Mouse (Mus musculus) hindbrain, embryonic 13.5 days (tissue): ENCODE data around the gene Tarbp2. TPM values are rescaled to one million over a fixed set of nuclear protein-coding genes. Genes with fewer than 3 reads are reported as not detected.
A peak's percentile ranks its signal among the peaks of the same experiment; 100 is the strongest.

Experiments
- ATAC-seq: fragments of 200-750 bp; cut with Nextera tagmentation; 2 replicates; pipeline ENCODE4 v1.8.0; 2017; ENCODE audit warnings: moderate TSS enrichment; ENCODE audit not compliant: low FRiP score
- H3K27ac ChIP-seq: fragments of 300-500 bp; sonication (generic); 2 replicates; pipeline ENCODE4 v1.5.1; 2015; ENCODE audit warnings: inconsistent platforms, mild to moderate bottlenecking, moderate library complexity
- H3K27me3 ChIP-seq: fragments of 300-500 bp; sonication (generic); 2 replicates; pipeline ENCODE4 v1.6.1; 2015; ENCODE audit warnings: mild to moderate bottlenecking, inconsistent platforms
- H3K36me3 ChIP-seq: fragments of 300-500 bp; sonication (generic); 2 replicates; pipeline ENCODE4 v1.6.1; 2015; ENCODE audit warnings: mild to moderate bottlenecking, inconsistent platforms
- H3K4me1 ChIP-seq: fragments of 300-500 bp; sonication (generic); replicated peaks from 2 replicates; pipeline ENCODE4 v1.6.1; 2015; ENCODE audit warnings: inconsistent platforms
- H3K4me2 ChIP-seq: fragments of 300-500 bp; sonication (generic); 2 replicates; pipeline ENCODE4 v1.6.1; 2015; ENCODE audit warnings: inconsistent platforms, mild to moderate bottlenecking, moderate library complexity
- H3K4me3 ChIP-seq: fragments of 300-500 bp; sonication (generic); 2 replicates; pipeline ENCODE4 v1.5.1; 2015; ENCODE audit warnings: mild to moderate bottlenecking, inconsistent platforms
- H3K9ac ChIP-seq: fragments of 300-500 bp; sonication (generic); 2 replicates; pipeline ENCODE4 v1.6.1; 2015; ENCODE audit warnings: mild to moderate bottlenecking, inconsistent platforms
- H3K9me3 ChIP-seq: fragments of 300-500 bp; sonication (generic); 2 replicates; pipeline ENCODE4 v1.6.1; 2016; ENCODE audit warnings: inconsistent platforms
- WGBS: fragments of 180-500 bp; shearing (Covaris S2); methylation state at CpG from one replicate; pipeline ENCODE4 v1.1.7; 2015; 5-methylcytosine and 5-hydroxymethylcytosine counted together
- polyA plus RNA-seq: library from polyadenylated mRNA; unstranded; fragments of >200 nt; fragmentation: Nextera tagmentation; extraction: Ambion mirVana; gene quantifications from 2 replicates; pipeline ENCODE4 v1.2.1, GENCODE M21; 2015

Tarbp2 gene
- polyA plus RNA-seq, 1 experiment from 2014 or later = 94.6 TPM

DNA sequence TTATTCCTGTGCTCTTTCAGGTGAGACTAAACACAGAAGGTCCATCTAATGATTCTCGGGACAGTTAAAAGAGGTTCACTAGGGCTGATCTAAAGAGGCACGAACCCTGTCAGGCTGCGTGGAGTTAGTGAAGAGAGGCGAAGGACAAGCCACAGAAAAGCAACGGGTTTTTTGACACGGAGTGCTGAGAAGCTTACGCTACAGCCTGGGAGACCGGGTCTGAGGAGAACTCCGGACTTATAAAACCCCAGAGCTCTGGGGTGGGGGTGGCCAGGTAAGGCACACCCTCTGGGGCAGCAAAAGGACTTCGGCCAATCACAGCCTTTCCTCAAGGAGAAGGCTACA is 389 bp upstream of the Tarbp2 start:
- Histone ChIP-seq H3K27ac (peak overlapping the region; percentile 99), H3K4me3 (peak overlapping the region; percentile 71), H3K27me3 (no peaks in the 10 kb centered on the region), H3K36me3 (peaks cover 19% of the 10 kb centered on the region), H3K4me2 (peak overlapping the region; percentile 75), H3K4me1 (peaks cover 54% of the 10 kb centered on the region), H3K9ac (peak overlapping the region; percentile 89), H3K9me3 (no peaks in the 10 kb centered on the region)
- WGBS = 0% methylated on average over 10 of the region's 10 CpGs
- no peak for ATAC-seq

DNA sequence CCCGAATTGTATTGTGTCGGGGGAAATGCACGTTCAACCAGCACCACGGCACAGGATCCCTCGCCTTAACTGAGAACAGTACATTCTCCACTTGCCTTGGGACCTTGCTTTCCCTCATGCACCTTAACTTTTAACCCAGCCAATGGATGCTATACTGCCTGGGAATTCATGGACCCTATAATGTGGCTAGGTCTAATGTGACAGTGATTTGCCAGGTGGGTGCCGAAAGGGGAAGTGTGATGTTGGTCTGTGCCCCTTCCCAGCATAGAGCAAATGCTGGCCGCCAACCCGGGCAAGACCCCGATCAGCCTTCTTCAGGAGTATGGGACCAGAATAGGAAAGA is 838 bp downstream of the Tarbp2 start:
- Histone ChIP-seq H3K9me3 (no peaks in the 10 kb centered on the region), H3K9ac (peak overlapping the region; percentile 86), H3K36me3 (peaks cover 27% of the 10 kb centered on the region), H3K4me1 (peaks cover 44% of the 10 kb centered on the region), H3K4me3 (peak overlapping the region; percentile 71), H3K4me2 (peak overlapping the region; percentile 75), H3K27me3 (no peaks in the 10 kb centered on the region), H3K27ac (peak overlapping the region; percentile 99)
- peak; percentile 0; the same call in 1 of the 2 replicates for ATAC-seq
- WGBS = 19% methylated on average over 9 of the region's 9 CpGs

DNA sequence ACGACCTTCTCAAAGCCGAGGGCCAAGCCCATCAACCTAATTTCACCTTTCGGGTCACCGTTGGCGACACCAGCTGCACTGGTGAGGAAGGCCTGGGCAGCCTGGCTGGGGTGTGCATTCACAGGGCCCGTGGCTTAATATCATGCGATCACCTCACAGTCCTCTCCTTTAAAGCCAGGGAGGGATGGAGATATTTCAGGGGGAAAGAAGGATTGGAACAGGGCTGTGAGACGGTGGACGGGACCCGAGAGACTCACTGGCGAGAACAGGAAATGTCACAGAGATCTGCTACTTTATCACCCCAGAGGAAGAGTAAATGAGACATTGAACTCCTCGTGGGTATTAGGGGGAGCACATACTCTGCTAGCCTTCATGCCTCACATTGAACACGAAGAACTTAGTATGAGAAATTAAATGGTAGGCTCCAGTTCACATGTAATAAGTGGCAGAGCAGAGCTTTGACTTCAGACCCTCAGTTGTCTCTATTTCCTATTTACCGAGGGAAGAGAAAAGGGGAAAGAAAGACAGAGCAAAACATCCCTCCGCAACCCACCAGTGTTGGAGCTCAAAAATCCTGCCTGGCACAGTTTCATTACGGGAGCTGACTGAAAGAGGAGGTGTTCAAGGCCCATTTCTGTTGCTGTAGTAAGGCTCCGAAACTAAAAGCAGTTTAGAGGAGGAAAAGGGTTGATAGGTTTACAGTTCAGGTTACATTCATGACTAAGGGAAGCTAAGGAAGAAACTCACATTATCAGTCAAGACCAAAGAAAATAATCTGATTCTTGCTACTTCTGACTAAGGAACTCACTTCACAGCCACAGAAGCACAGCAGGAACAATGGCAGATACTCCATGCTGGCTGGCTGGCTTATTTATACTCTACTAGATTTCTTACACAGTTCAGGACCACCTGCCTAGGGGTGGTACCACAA is 1.5 kb downstream of the Tarbp2 start:
- H3K4me3 ChIP-seq = peak overlapping the region; percentile 71
- WGBS = 67% methylated on average over 17 of the region's 17 CpGs
- no peaks in the 10 kb centered on the region for H3K27me3 ChIP-seq
- peak overlapping the region; percentile 86 for H3K9ac ChIP-seq
- no peaks in the 10 kb centered on the region for H3K9me3 ChIP-seq
- peak overlapping the region; percentile 99 for H3K27ac ChIP-seq
- peak overlapping the region; percentile 75 for H3K4me2 ChIP-seq
- peaks cover 43% of the 10 kb centered on the region for H3K4me1 ChIP-seq
- ATAC-seq = no peak
- H3K36me3 ChIP-seq = peaks cover 34% of the 10 kb centered on the region

DNA sequence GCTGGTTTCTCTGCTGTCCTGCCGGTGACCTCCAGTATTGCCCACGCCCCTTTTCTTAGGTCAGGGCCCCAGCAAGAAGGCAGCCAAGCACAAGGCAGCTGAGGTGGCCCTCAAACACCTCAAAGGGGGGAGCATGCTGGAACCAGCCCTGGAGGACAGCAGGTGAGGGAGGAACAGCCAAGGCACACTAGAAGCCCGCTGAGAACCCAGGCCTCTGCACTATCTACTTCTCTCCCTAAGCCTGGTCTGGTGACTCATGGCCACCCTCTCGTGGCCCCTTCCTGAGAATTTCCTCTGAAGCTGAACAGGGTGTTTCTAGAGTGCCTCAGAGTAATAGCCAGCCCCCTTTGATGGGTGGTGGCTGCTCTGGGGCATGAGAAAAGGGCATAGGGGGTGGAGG is 2.4 kb downstream of the Tarbp2 start:
- Histone ChIP-seq H3K27ac (no peak overlapping the region), H3K4me2 (0 out of 2 replicates have a peak overlapping the region, but pooled peaks have one; percentile 75), H3K27me3 (no peaks in the 10 kb centered on the region), H3K36me3 (peaks cover 36% of the 10 kb centered on the region), H3K9ac (0 out of 2 replicates have a peak overlapping the region, but pooled peaks have one; percentile 86), H3K9me3 (no peaks in the 10 kb centered on the region), H3K4me1 (peaks cover 39% of the 10 kb centered on the region), H3K4me3 (no peak overlapping the region)
- WGBS = 87% methylated on average over 4 of the region's 4 CpGs
- no peak for ATAC-seq

DNA sequence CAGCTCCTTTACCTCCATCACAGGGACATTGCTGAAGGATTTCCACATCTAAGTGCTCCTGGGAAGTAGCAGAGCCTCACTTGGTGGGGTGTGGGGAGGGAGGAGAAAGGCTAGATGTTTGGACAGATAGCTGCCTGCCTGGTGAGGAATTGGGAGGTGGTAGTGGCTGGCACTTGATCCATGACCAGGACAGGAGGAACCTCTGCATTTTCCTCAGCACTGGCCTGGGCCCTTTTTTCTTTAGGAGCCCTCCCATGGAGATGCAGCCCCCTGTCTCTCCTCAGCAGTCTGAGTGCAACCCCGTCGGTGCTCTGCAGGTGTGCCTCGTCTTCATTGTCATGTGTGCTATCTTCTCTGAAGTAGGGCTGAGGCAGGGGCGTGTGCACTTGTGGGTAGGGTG is 3.5 kb downstream of the Tarbp2 start:
- WGBS = 84% methylated on average over 4 of the region's 4 CpGs
- H3K4me1 ChIP-seq = peaks cover 30% of the 10 kb centered on the region
- H3K9me3 ChIP-seq = no peaks in the 10 kb centered on the region
- no peak overlapping the region for H3K9ac ChIP-seq
- H3K4me3 ChIP-seq = no peak overlapping the region
- H3K27ac ChIP-seq = no peak overlapping the region
- H3K4me2 ChIP-seq = no peak overlapping the region
- peaks cover 36% of the 10 kb centered on the region for H3K36me3 ChIP-seq
- no peak for ATAC-seq
- no peaks in the 10 kb centered on the region for H3K27me3 ChIP-seq

DNA sequence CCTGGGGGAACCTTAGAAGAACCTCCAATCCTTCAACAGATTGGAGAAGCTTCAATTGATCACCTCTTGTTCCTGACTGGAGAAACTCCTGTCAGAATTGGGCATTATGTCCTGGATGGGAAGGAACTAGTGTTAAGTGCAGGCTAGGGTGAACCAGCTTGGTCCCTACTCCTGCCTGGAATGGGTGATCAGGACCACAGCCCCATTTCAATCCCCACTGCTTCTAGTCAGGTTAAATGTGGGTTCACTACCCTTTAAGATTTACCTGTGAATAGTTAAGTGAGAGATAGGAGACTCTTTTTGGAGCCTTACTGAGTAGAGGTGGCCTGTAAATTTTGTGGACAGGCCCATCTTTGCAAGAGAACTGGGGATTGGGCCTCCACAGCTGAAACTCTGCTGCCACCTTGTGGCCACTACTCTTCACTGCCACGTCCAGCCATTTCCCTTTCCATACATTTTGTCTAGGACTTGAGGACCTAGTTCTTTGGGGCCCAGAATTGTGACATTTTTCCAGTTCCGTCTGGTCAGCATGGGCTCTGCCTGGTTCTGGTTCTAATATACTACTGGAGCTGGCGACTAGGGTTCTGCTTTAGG is 7.0 kb downstream of the Tarbp2 start, which contains the start of gene Npff:
TSS of gene Npff (minus strand) at position 51 of the 594 bp plus-strand sequence.
- Histone ChIP-seq H3K36me3 (peaks cover 63% of the 10 kb centered on the region), H3K27ac (peak within 1 kb of the TSS; percentile 60), H3K27me3 (no peaks in the 10 kb centered on the region), H3K4me3 (no peak within 1 kb of the TSS), H3K9ac (peak within 1 kb of the TSS; percentile 49; the same call in 1 of the 2 replicates), H3K9me3 (no peaks in the 10 kb centered on the region), H3K4me1 (peaks cover 18% of the 10 kb centered on the region), H3K4me2 (no peak within 1 kb of the TSS)
- no peak; the same call in 1 of the 2 replicates for ATAC-seq
- 6% methylated on average over 3 of the region's 3 CpGs for WGBS

DNA sequence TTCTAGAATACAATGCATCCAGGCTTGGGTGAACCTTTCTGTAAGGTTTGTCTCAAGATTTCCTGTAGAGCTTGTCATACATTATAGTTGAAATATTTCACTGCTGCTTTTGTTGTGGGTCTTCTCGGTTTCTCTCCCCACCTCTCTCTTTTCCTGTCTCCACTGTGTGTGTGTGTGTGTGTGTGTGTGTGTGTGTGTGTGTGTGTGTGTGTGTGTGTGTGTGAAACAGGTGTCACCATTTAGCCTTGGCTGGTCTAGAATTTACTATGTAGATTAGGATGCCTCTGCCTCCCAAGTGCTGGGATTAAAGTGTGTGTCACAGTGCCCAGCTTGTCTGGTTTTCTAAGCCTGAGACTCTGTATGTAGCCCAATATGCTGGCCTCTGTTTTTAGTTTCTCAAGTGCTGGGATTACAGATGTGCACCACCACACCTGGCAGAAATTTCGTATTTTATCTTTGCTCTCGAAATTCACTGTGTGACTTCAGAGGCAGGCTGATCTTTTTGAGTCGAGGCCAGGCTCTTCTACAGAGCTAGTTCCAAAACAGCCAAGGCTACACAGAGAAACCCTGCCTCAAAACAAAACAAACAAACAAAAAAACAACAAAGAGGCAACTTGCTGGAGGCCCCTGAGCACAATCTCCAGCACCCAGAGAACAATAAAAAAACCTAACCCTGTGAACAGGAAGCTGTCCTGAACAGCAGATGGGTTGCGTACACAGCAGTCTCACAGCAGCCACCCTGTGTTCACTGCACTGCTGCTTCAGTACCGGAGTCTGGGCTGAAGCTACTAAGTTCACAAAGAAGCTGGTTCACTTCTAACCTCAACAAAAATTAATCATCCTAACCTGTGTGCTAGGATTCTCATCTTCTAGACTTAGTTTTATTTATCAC is 8.4 kb downstream of the Tarbp2 start:
- 91% methylated on average over 6 of the region's 6 CpGs for WGBS
- peaks cover 65% of the 10 kb centered on the region for H3K36me3 ChIP-seq

DNA sequence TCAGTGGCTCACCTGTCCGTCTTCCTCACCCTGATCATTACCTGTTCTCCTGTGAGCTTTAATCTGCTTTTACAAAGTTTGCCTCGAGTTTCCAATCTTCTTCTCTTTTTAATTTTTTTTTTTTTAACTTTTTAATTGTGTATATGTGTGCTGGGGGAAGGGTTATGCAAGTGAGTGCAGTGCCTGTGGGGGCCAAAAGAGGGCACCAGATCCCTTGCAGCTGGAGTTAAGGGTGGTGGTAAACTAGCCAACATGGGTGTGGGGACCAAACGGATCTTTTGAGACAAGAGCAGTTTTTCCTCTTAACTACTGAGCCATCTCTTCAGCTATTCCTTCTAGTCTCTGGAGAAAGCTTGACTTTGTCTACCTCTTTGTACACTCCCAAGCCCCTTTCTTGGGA is 9.9 kb downstream of the Tarbp2 start:
- Histone ChIP-seq H3K9me3 (no peaks in the 10 kb centered on the region), H3K4me1 (peaks cover 11% of the 10 kb centered on the region; the same call in 1 of the 2 replicates), H3K9ac (no peak overlapping the region), H3K4me3 (no peak overlapping the region), H3K4me2 (no peak overlapping the region), H3K27ac (no peak overlapping the region), H3K27me3 (no peaks in the 10 kb centered on the region), H3K36me3 (peaks cover 63% of the 10 kb centered on the region)
- WGBS = 80% methylated on average over 3 of the region's 3 CpGs
- ATAC-seq = no peak

More for the DNA sequence above, 8.4 kb downstream of the Tarbp2 start:
- no peak for ATAC-seq
- Histone ChIP-seq H3K9me3 (no peaks in the 10 kb centered on the region), H3K27ac (no peak overlapping the region), H3K27me3 (no peaks in the 10 kb centered on the region), H3K9ac (no peak overlapping the region), H3K4me3 (no peak overlapping the region), H3K4me1 (peaks cover 11% of the 10 kb centered on the region; the same call in 1 of the 2 replicates), H3K4me2 (no peak overlapping the region)

DNA sequence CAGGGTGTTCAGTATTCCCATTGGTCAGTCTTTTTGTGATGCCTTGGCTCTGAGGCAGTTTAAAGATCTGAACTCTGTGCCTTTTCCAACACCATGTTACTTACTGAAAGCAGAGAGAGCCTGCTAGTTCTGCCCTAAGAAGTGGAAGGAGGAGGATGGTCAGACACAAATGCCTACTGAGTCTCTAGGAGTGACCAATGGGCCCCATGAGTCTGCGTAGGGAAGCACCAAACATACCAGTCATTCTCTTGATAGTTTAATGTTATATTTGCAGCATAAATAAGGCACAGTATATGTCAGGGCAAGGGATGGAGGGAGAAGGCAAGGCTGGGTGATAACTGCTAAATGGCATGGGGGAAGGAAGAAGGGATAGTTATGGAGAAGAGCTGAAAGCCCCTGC is 10.4 kb downstream of the Tarbp2 start:
- H3K4me1 ChIP-seq = peaks cover 11% of the 10 kb centered on the region; the same call in 1 of the 2 replicates
- WGBS = 91% methylated on average over 1 of the region's 1 CpGs
- H3K4me2 ChIP-seq = no peak overlapping the region
- H3K27ac ChIP-seq = no peak overlapping the region
- H3K4me3 ChIP-seq = no peak overlapping the region
- H3K27me3 ChIP-seq = no peaks in the 10 kb centered on the region
- no peaks in the 10 kb centered on the region for H3K9me3 ChIP-seq
- ATAC-seq = no peak
- H3K36me3 ChIP-seq = peaks cover 66% of the 10 kb centered on the region
- H3K9ac ChIP-seq = no peak overlapping the region

DNA sequence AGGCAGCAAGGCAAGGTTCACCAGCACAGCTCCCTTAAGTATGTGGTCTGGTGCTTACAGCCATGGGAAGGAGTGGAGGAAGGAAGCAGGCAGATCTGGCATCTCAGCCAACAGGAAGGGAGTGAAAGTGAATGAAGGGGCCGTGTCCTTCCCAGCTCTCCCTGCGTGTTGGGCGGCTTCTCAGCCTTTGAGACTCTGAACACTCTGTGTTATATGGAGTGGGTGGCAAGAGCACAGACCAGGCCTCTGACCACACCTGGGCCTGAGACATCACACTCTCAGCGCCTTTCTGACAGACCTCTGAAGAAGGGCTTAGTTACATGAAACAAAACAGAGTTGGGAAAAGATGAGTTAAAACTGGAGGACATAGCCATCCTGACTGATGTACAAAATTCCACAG is 12.6 kb downstream of the Tarbp2 start:
- Histone ChIP-seq H3K4me3 (no peak overlapping the region), H3K27ac (no peak overlapping the region), H3K9me3 (no peaks in the 10 kb centered on the region), H3K9ac (no peak overlapping the region), H3K4me1 (no peaks in the 10 kb centered on the region), H3K36me3 (peaks cover 68% of the 10 kb centered on the region), H3K4me2 (no peak overlapping the region), H3K27me3 (no peaks in the 10 kb centered on the region)
- ATAC-seq = no peak
- 86% methylated on average over 4 of the region's 4 CpGs for WGBS

DNA sequence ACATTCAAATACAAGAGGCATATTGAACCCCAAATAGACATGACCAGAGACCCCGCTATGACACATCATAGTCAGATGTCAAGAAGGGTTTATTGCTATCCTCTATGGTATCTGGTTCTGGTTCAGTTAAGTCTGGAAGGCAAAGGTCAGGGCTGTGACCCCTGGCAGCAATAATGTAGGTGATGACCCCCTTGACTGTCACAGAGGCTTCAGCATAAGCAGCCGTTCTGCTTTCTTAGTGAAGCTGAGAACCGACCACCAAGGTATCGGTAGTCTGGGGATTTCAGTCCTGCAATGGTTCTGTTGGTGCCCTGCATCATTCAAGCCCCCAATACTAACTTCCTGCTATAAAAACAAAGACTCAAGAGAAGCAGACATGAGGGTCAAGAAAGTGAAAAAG is 13.6 kb downstream of the Tarbp2 start:
- no peaks in the 10 kb centered on the region for H3K9me3 ChIP-seq
- WGBS = 90% methylated on average over 4 of the region's 4 CpGs
- H3K4me3 ChIP-seq = no peak overlapping the region
- H3K27ac ChIP-seq = no peak overlapping the region
- no peaks in the 10 kb centered on the region for H3K27me3 ChIP-seq
- no peak overlapping the region for H3K4me2 ChIP-seq
- H3K9ac ChIP-seq = no peak overlapping the region
- no peaks in the 10 kb centered on the region for H3K4me1 ChIP-seq
- ATAC-seq = no peak
- H3K36me3 ChIP-seq = peaks cover 76% of the 10 kb centered on the region
